Mouse (Mus musculus): Measurements from ENCODE around the gene Fbxw8.

The Fbxw8 gene

GRCm38 (mm10) chr5:118156976-118157375 lies 1.7 kb upstream of the Fbxw8 start:
- no peak for DNase-seq (ENCODE audit: low spot score in 2 of 2)

DNA sequence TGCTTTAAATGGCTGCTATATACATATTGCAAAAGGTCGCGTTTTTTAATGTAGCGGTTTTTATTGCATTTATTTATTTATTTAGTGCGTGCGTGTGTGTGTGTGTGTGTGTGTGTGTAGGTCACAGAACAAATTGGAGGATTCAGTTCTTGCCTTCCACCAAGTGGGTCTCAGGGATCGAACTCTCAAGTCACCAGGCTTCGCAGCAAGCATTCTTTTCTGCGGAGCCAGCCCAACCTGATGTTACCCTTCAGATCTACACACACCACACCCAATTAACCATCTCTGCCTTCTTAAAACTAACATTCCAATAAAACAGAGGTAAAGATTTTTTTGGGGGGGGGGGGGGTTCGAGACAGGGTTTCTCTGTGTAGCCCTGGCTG lies 292 bp upstream of the Fbxw8 start:
- DNase-seq (ENCODE audit: low spot score in 2 of 2) = no peak

GRCm38 (mm10) chr5:118149711-118150110 lies 5.6 kb downstream of the Fbxw8 start:
- DNase-seq (ENCODE audit: low spot score in 2 of 2) = no peak

- no peak for DNase-seq (ENCODE audit: low spot score in 2 of 2)
These were observed 8.0 kb downstream of the Fbxw8 start for GRCm38 (mm10) chr5:118147264-118147663.

GRCm38 (mm10) chr5:118145999-118146679 lies 9.1 kb downstream of the Fbxw8 start:
- DNase-seq (ENCODE audit: low spot score in 2 of 2) = no peak

GRCm38 (mm10) chr5:118145458-118145857 lies 9.8 kb downstream of the Fbxw8 start:
- no peak for DNase-seq (ENCODE audit: low spot score in 2 of 2)

GRCm38 (mm10) chr5:118144770-118145169 lies 10.5 kb downstream of the Fbxw8 start:
- no peak for DNase-seq (ENCODE audit: low spot score in 2 of 2)

DNA sequence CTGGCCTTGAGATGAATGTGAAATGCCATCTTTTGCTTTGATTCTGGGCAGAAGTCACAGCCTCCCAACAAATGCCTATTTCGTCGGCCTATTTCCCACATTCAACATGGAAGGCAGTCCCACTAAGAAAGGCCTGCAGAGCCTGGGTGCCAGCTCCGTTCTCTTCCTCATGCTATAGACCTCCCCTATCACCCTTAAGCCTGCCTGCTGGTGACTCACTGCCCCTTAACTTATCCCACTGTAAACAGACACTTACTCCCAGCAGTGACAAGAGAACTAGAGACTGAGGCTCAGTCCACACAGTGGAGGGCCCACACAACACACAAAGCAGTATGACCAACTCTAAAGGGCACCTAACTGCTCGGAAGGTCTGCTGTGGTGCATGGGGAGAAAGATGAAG lies 10.9 kb downstream of the Fbxw8 start:
- no peak for DNase-seq (ENCODE audit: low spot score in 2 of 2)

GRCm38 (mm10) chr5:118143211-118144026 lies 11.8 kb downstream of the Fbxw8 start:
- DNase-seq (ENCODE audit: low spot score in 2 of 2) = peak in 1 of 2 experiments; percentile 65

- DNase-seq (ENCODE audit: low spot score in 2 of 2) = no peak
These were observed 12.8 kb downstream of the Fbxw8 start for GRCm38 (mm10) chr5:118142471-118142870.

- no peak for DNase-seq (ENCODE audit: low spot score in 2 of 2)
These were observed 15.6 kb downstream of the Fbxw8 start for GRCm38 (mm10) chr5:118139630-118140029.

DNA sequence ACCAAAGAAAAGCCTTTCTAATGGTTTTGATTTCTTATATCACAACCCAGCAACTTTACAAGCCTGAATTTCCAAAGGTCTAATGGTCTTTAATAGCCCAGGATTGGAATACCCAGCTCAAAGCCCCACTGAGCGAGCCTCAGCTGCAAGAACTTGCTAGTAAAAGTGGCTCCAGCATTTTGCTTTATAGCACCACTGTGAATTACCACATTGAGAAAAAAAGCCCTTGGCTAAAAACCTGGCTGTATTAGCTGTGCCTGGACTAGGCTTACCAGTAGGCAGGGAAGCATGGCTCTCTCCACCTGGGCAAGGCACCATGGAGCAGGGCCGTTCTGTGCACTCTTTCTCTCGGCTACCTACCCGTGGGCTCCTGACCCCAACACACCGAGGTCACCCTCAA lies 18.9 kb downstream of the Fbxw8 start:
- DNase-seq (ENCODE audit: low spot score in 2 of 2) = no peak

- DNase-seq (ENCODE audit: low spot score in 2 of 2) = no peak
These were observed 26.6 kb downstream of the Fbxw8 start for GRCm38 (mm10) chr5:118128651-118129050.

DNA sequence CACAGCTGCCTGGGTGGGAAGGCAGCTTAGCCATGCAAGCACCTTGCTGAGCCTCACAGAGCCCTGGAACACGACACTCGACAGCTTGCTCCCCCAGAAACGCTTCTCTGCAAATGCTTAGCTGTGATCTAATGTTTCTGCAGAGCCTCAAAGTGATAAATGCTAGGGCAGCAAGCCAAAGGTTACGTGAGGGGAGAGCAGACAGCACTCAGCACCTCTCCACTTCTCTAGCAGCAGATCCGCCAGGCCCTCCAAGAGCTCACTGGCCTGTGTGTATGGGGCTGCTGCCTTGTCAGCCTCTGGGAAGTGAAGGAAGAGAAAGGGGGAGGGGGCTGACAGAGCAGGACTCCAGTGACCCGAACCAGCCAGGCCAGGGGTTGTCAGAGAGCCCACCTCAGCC lies 27.1 kb downstream of the Fbxw8 start:
- no peak for DNase-seq (ENCODE audit: low spot score in 2 of 2)

- DNase-seq (ENCODE audit: low spot score in 2 of 2) = no peak
These were observed 28.6 kb downstream of the Fbxw8 start for GRCm38 (mm10) chr5:118126671-118127070.

- no peak for DNase-seq (ENCODE audit: low spot score in 2 of 2)
These were observed 32.2 kb downstream of the Fbxw8 start for GRCm38 (mm10) chr5:118123096-118123495.

GRCm38 (mm10) chr5:118121928-118122327 lies 33.3 kb downstream of the Fbxw8 start:
- no peak for DNase-seq (ENCODE audit: low spot score in 2 of 2)

DNA sequence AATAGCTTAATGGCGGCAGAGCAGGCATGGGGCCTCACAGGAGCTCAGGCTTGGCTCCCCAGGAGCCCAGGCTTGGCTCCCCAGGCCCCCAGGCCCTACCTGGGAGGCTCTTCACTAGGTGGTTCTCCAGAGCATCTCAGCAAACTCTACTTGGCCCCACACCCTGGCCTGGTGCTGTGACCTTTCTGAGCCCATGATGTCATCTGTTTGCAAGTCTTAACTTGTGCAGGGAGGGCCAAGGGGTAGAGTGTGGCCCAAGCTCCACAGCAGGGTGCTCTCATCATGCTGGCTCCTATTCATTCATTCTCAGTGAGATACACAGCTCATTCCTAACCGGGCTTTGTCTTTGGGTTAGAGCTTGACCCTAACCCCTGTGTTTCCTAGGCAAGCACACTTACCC lies 34.6 kb downstream of the Fbxw8 start:
- DNase-seq (ENCODE audit: low spot score in 2 of 2) = no peak

DNA sequence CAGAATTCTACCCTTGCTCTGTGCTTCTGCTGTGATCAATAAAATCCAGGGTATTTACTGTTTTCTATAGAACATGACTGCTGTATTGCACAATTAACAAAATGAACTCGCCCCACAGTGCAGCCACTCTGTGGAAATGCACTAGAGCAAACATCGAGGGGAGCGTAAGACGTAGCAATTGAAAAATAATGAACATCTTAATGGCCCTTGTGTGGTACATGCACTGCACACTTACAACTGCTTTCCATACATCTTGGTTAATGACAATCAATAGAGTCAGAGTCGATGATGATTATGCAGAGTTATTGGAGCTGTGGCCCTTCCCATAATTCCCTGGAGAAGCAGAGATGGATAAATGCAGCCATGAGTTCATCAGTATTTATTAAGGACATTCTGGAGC lies 36.3 kb downstream of the Fbxw8 start:
- DNase-seq (ENCODE audit: low spot score in 2 of 2) = no peak

DNA sequence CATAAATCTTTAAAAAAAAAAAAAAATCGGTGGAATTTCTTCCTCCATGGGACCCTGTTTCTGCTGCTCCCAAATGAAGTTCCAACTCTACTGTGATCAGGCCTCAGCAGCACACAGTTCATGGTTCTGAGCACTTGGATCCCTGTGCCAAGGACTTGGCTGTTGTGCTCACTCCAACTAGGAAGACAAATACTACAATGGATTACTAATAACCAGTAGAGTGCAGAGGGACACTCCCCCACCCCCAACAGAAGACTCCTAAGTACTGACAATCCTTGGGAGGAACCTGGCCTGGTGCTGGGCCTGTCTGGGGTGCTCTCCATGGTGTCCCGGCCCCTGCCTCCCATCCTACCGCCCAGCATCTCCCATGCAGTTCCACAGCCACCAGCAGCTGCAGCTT lies 36.9 kb downstream of the Fbxw8 start:
- no peak for DNase-seq (ENCODE audit: low spot score in 2 of 2)

DNA sequence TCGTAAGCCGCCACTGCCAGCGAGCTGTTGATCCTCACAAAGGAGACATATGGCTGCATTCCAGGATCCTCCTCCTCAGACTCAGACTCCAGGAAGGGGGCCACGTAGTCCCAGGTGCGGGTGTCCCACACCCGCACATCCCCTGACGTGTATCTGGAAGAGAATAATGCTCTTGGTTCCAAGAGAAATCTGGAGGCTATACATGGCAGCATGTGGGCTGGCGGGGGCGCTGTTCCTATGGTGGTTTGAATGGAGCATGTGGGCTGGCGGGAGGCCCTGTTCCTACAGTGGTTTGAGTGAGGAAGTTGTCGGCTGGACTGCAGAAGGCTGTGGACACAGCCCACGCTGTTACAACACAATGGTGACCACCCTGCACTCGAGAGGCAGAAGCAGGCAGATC lies 41.6 kb downstream of the Fbxw8 start:
- DNase-seq (ENCODE audit: low spot score in 2 of 2) = no peak

- no peak for DNase-seq (ENCODE audit: low spot score in 2 of 2)
These were observed 42.2 kb downstream of the Fbxw8 start for GRCm38 (mm10) chr5:118113043-118113442.

DNA sequence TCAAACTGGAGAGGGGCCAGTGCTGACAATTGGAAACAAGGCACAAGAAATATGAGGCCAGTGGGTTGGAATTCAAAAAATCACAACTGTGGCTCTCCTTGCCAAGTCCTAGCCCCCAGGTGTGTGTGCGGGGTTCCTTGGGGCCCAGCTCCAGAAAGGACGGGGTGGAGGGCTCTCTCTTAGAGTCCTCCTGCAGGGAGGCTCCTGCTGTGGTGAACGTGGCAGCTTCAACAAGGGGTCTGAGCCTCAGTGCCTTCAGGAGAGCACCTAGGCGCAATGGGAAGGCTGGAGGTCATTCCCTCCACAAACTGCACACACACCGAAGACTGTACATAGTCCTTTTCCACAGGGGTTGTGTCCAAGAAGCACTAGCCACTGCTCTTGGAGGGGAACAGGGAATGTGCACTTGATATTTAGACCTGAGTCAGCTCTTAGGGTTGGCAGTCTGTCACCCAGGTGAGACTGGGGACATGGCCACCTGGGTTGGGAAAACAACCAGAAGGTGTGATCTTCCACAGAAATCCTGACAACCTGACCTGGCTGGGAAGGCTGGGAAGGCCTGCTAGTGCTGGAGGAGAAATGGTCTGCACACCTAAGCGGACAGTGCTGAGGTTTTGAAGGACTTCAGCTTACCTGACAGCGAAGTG lies 46.3 kb downstream of the Fbxw8 start:
- no peak for DNase-seq (ENCODE audit: low spot score in 2 of 2)

Data from urinary bladder, postnatal 36 days (tissue).